Mouse (Mus musculus): Measurements from ENCODE around the gene Fh1.

GRCm38 (mm10) chr1:175640435-175641150 is 15.2 kb upstream of the Fh1 start:
- TF ChIP-seq CTCF (IDR thresholded peaks at IDR 0.05; ENCODE audit: extremely low read depth, insufficient read depth, low read length) (no peak), POLR2A (IDR thresholded peaks at IDR 0.05; ENCODE audit: extremely low read depth, insufficient read depth, low read length) (no peak)
